Mouse (Mus musculus): ENCODE measurements at regions not wholly inside any gene's neighbourhood (a gene's known extent, or its start where the extent isn't known, plus 50 kb on each side); places are given as distances from the start of the nearest gene placed in this dataset.

DNA sequence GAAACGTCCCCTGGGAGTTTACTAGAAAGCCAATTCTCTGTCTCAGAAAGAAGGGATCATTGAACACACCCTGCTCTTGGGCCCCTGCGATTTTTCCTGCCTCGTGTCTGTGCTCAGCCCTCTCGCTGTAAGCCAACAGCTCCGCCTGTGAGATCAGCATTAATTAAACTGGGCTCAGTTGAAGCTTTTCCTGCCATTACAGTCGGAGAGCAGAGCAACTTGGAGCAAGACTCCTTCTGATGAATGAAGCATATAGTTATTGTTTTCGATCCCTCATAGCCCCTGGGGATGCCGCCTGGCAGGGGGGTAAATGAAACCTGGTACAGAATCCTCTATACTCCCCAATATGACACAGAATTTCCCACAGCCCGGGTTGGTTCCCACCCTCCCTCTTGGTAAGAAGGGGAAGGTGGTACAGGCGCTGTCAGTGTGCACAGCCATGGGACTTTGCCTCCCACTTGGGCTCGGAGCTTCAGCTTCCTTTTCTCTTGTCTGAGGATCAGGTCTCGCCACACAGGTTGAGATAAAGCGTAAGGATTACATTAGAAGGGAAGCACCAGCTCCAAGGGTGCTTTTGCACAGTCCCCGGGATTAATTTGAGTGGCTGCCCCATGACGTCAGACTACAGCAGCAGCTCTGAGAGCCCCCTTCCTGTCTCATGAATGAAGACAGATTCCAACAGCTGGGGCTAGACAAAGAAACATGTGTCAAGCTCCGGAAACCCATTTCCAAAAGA is 257.1 kb downstream of the Mycn start:
- TF ChIP-seq CTCF (IDR thresholded peaks at IDR 0.05; ENCODE audit: low read depth) (no peak), EP300 (IDR thresholded peaks at IDR 0.05; ENCODE audit: low read depth) (no peak)
